ENCODE assay signal across 9 mouse cellular contexts in the genomic region with DNA sequence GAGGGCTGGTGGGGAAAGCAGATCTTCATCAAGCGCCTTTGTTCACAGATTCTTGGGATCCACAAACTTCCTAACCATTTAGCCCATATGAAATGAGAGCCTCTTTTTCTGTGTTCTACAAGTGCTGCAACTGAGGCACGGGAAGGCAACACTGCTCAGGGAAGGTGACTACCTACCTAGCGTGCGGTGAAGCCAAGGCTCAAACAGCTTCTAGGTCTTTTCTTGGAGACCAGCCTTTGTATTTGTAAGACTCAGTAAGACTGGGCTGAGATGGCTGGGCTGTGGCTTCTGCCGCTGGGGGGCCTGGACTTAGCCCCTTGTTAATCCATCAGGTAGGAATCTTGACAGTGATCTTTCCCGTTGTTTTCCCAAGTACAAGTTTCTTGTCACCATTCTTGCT. TPM values are rescaled to one million over a fixed set of nuclear protein-coding genes. Genes with fewer than 3 reads are reported as not detected.
DNase-seq lines count a peak whose midpoint lies in the region; ATAC-seq and TF ChIP-seq lines count a peak whose summit lies in the region.
"Had no signal": no experiment of that assay in that cellular context is flagged by ENCODE, and none has a peak within 500 bp of the region (broad histone marks: within the 10 kb centered on the region; RNA-seq: fewer than 3 reads in every experiment).

No protein-coding gene starts in this region.

- H3K9ac ChIP-seq in kidney, embryonic 16.5 days (replicated peaks; ENCODE audit: low read length) = no peak overlapping the region
- H3K9ac ChIP-seq in hindbrain, embryonic 14.5 days = 0 out of 2 replicates have a peak overlapping the region, but pooled peaks have one; percentile 75
- no peak overlapping the region for H3K9ac ChIP-seq in neural tube, embryonic 14.5 days (replicated peaks; ENCODE audit: low read depth, low read length)

- H3K4me1 ChIP-seq in kidney, embryonic 16.5 days (ENCODE audit: insufficient read depth, low read length) = peaks cover 14% of the 10 kb centered on the region
- no peaks in the 10 kb centered on the region for H3K4me1 ChIP-seq in cortical plate, adult 2 months (ENCODE audit: control insufficient read depth, insufficient read depth, low read length)
- H3K4me1 ChIP-seq in hindbrain, embryonic 14.5 days (replicated peaks; ENCODE audit: control insufficient read depth, insufficient read depth, low read length) = peaks cover 14% of the 10 kb centered on the region
- no peaks in the 10 kb centered on the region for H3K4me1 ChIP-seq in neural tube, embryonic 14.5 days (ENCODE audit: control insufficient read depth, insufficient read depth, low read length)

- ATAC-seq in kidney, embryonic 16.5 days (ENCODE audit: low FRiP score, low TSS enrichment) = no peak
- no peak for ATAC-seq in hindbrain, embryonic 14.5 days (ENCODE audit: low FRiP score)
- ATAC-seq in neural tube, embryonic 14.5 days (ENCODE audit: low read depth) = no peak

- 0 out of 2 replicates have a peak overlapping the region, but pooled peaks have one; percentile 57 for H3K4me3 ChIP-seq in kidney, embryonic 16.5 days (ENCODE audit: low read length)
- H3K4me3 ChIP-seq in cortical plate, adult 2 months (ENCODE audit: insufficient read depth, low read length) = peak overlapping the region; percentile 61; the same call in 1 of the 2 replicates
- H3K4me3 ChIP-seq in hindbrain, embryonic 14.5 days (replicated peaks; ENCODE audit: low read length) = peak overlapping the region; percentile 45; the same call in 1 of the 2 replicates
- no peak overlapping the region; the same call in 1 of the 2 replicates for H3K4me3 ChIP-seq in neural tube, embryonic 14.5 days (ENCODE audit: low read depth, low read length)

- no peak overlapping the region for H3K27ac ChIP-seq in kidney, embryonic 16.5 days (ENCODE audit: low read length)
- no peak overlapping the region for H3K27ac ChIP-seq in cortical plate, adult 2 months (ENCODE audit: insufficient read depth, low read length)
- no peak overlapping the region for H3K27ac ChIP-seq in hindbrain, embryonic 14.5 days
- H3K27ac ChIP-seq in neural tube, embryonic 14.5 days (ENCODE audit: low read depth, low read length) = no peak overlapping the region

- WGBS in kidney, embryonic 16.5 days = 87% methylated on average over 6 of the region's 6 CpGs
- WGBS in hindbrain, embryonic 14.5 days = 91% methylated on average over 6 of the region's 6 CpGs
- WGBS in neural tube, embryonic 14.5 days = 92% methylated on average over 6 of the region's 6 CpGs

- peak overlapping the region; percentile 84 for H3K4me2 ChIP-seq in kidney, embryonic 16.5 days (replicated peaks; ENCODE audit: low read depth, low read length)
- H3K4me2 ChIP-seq in hindbrain, embryonic 14.5 days (replicated peaks) = peak overlapping the region; percentile 73
- peak overlapping the region; percentile 91; the same call in 1 of the 2 replicates for H3K4me2 ChIP-seq in neural tube, embryonic 14.5 days (ENCODE audit: low read depth, low read length)

- TF ChIP-seq POLR2A in cortical plate, adult 2 months (IDR thresholded peaks at IDR 0.05; ENCODE audit: extremely low read depth, insufficient read depth, low read length) = no peak

- no peak for TF ChIP-seq CTCF in cortical plate, adult 2 months (IDR thresholded peaks at IDR 0.05; ENCODE audit: extremely low read depth, insufficient read depth, low read length)

- no peaks in the 10 kb centered on the region for H3K27me3 ChIP-seq in kidney, embryonic 16.5 days (ENCODE audit: insufficient read depth, low read length)
- H3K27me3 ChIP-seq in hindbrain, embryonic 14.5 days (ENCODE audit: control insufficient read depth, insufficient read depth, low read length) = no peaks in the 10 kb centered on the region
- no peaks in the 10 kb centered on the region for H3K27me3 ChIP-seq in neural tube, embryonic 14.5 days (ENCODE audit: control insufficient read depth, insufficient read depth, low read length)

- H3K36me3 ChIP-seq in kidney, embryonic 16.5 days (ENCODE audit: insufficient read depth, low read length) = no peaks in the 10 kb centered on the region
- no peaks in the 10 kb centered on the region for H3K36me3 ChIP-seq in hindbrain, embryonic 14.5 days (replicated peaks; ENCODE audit: control insufficient read depth, insufficient read depth)
- no peaks in the 10 kb centered on the region for H3K36me3 ChIP-seq in neural tube, embryonic 14.5 days (ENCODE audit: control insufficient read depth, insufficient read depth, low read length)

- no peak for DNase-seq in kidney, adult 9 months
- no peak for DNase-seq in hindbrain, embryonic 14.5 days (ENCODE audit: low spot score)
- no peak for DNase-seq in urinary bladder, postnatal 4 days (ENCODE audit: low spot score in 2 of 2)
- no peak for DNase-seq in gastrocnemius, postnatal 25 days
- DNase-seq: heart, postnatal 36 days; lung, adult 18-20 months had no signal

- no peaks in the 10 kb centered on the region for H3K9me3 ChIP-seq in kidney, embryonic 16.5 days (ENCODE audit: low read length)
- no peaks in the 10 kb centered on the region for H3K9me3 ChIP-seq in hindbrain, embryonic 14.5 days (ENCODE audit: control insufficient read depth, low read length)
- H3K9me3 ChIP-seq in neural tube, embryonic 14.5 days (ENCODE audit: control insufficient read depth, low read length) = no peaks in the 10 kb centered on the region

RNA-seq across cellular contexts. Expression of a gene that starts 1.2 kb away (rescaled TPM):
- 7.9 and 8.7 TPM in 2 replicates for polyA plus RNA-seq in kidney, embryonic 16.5 days (2015; fragmentation: Nextera tagmentation; extraction: Ambion mirVana)
- polyA plus RNA-seq in cortical plate, adult 2 months (2012; rRNA removed) = 18.7 and 18.9 TPM in 2 replicates
- polyA plus RNA-seq in hindbrain, embryonic 14.5 days (2014; fragmentation: Nextera tagmentation; extraction: Ambion mirVana) = 30.5 and 35.9 TPM in 2 replicates
- 32.9 and 41.8 TPM in 2 replicates for polyA plus RNA-seq in neural tube, embryonic 14.5 days (2014; fragmentation: Nextera tagmentation; extraction: Ambion mirVana)
- not detected for total RNA-seq in gastrocnemius, postnatal 25 days (2021)

RNA-seq across cellular contexts. Expression of a gene that starts 39.7 kb away (rescaled TPM):
- polyA plus RNA-seq in kidney, embryonic 16.5 days (2015; fragmentation: Nextera tagmentation; extraction: Ambion mirVana) = 29.6 and 37.0 TPM in 2 replicates
- 38.0 and 41.9 TPM in 2 replicates for polyA plus RNA-seq in cortical plate, adult 2 months (2012; rRNA removed)
- 33.0 and 40.2 TPM in 2 replicates for polyA plus RNA-seq in hindbrain, embryonic 14.5 days (2014; fragmentation: Nextera tagmentation; extraction: Ambion mirVana)
- polyA plus RNA-seq in neural tube, embryonic 14.5 days (2014; fragmentation: Nextera tagmentation; extraction: Ambion mirVana) = 33.0 and 41.8 TPM in 2 replicates
- total RNA-seq in gastrocnemius, postnatal 25 days (2021) = 1 to 10 TPM; 8.1 to 9.4 TPM
